Mouse (Mus musculus) kidney, postnatal 14 days (tissue): Measurements from ENCODE around the gene Tbc1d22a.

Experiments
- DNase-seq: peaks from one replicate; pipeline ENCODE4 v3.0.0; 2022; ENCODE audit warnings: mixed read lengths

The Tbc1d22a gene

GRCm38 (mm10) chr15:86342637-86343375 lies 128.5 kb downstream of the Tbc1d22a start:
- DNase-seq, result no peak

- DNase-seq, result no peak
Observed at GRCm38 (mm10) chr15:86344906-86345331, 130.7 kb downstream of the Tbc1d22a start.

- DNase-seq, result no peak
Observed at GRCm38 (mm10) chr15:86345907-86346306, 131.6 kb downstream of the Tbc1d22a start.

GRCm38 (mm10) chr15:86346606-86347005 lies 132.3 kb downstream of the Tbc1d22a start:
- no peak for DNase-seq

- no peak for DNase-seq
Observed at GRCm38 (mm10) chr15:86354932-86355331, 140.7 kb downstream of the Tbc1d22a start.

GRCm38 (mm10) chr15:86355857-86356256 lies 141.6 kb downstream of the Tbc1d22a start:
- DNase-seq, result no peak

GRCm38 (mm10) chr15:86360376-86360775 lies 146.1 kb downstream of the Tbc1d22a start:
- DNase-seq, result no peak

- no peak for DNase-seq
Observed at GRCm38 (mm10) chr15:86362306-86363150, 148.3 kb downstream of the Tbc1d22a start.

- no peak for DNase-seq
Observed at GRCm38 (mm10) chr15:86363841-86364295, 149.6 kb downstream of the Tbc1d22a start.

- DNase-seq, result no peak
Observed at GRCm38 (mm10) chr15:86364948-86365658, 150.8 kb downstream of the Tbc1d22a start.

- no peak for DNase-seq
Observed at GRCm38 (mm10) chr15:86366726-86367125, 152.5 kb downstream of the Tbc1d22a start.

GRCm38 (mm10) chr15:86367247-86367646 lies 153.0 kb downstream of the Tbc1d22a start:
- no peak for DNase-seq

GRCm38 (mm10) chr15:86370846-86371245 lies 156.6 kb downstream of the Tbc1d22a start:
- no peak for DNase-seq

GRCm38 (mm10) chr15:86375262-86375661 lies 161.0 kb downstream of the Tbc1d22a start:
- DNase-seq, result no peak

- no peak for DNase-seq
Observed at GRCm38 (mm10) chr15:86375860-86376394, 161.7 kb downstream of the Tbc1d22a start.

GRCm38 (mm10) chr15:86383278-86383677 lies 169.0 kb downstream of the Tbc1d22a start:
- no peak for DNase-seq

GRCm38 (mm10) chr15:86385436-86385835 lies 171.2 kb downstream of the Tbc1d22a start:
- no peak for DNase-seq

- DNase-seq, result no peak
Observed at GRCm38 (mm10) chr15:86386325-86386724, 172.1 kb downstream of the Tbc1d22a start.

- DNase-seq, result peak; percentile 39
Observed at GRCm38 (mm10) chr15:86388597-86388996, 174.3 kb downstream of the Tbc1d22a start.

GRCm38 (mm10) chr15:86404866-86405265 lies 190.6 kb downstream of the Tbc1d22a start:
- no peak for DNase-seq

- peak; percentile 57 for DNase-seq
Observed at GRCm38 (mm10) chr15:86405527-86405926, 191.3 kb downstream of the Tbc1d22a start.

- peak; percentile 23 for DNase-seq
Observed at GRCm38 (mm10) chr15:86409352-86409751, 195.1 kb downstream of the Tbc1d22a start.
